Mouse (Mus musculus): ENCODE data around the gene Nt5m. TPM values are rescaled to one million over a fixed set of nuclear protein-coding genes. Genes with fewer than 3 reads are reported as not detected.

Gene Nt5m
- polyA plus RNA-seq, 1 experiment from 2014 or later: 58.4 TPM

DNA sequence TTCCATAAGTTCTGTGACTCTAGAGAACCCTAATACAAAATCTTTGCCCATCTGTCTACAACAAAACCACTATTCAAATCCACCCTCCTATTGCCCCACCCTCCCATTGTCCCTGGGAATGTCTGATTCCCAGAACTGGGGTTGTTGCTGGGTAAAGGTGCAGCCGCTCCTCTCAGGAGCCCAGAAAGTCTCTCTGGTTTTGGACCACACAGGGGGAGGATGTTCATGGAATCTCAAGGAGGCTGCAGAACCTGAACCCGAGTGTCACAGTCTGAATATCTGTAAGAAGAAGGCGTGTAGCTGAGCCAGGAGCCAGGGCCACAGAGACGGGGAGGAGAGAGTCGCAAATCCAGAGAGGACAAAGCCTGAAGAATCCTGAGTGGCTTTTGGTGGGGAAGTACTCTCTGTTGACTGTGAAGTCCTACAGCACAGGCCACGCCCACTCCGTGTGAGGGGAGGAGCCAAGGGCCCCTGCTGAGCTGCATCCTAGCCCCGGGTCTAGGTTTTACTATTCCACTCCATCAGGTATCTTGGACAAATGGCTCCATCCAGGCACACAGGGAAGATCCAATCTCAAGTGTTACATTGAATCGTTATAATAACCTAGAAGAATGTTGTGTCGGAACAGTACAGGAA is 54.0 kb downstream of the Nt5m start:
- ATAC-seq (replicated peaks): no peak
- WGBS: 66% methylated on average over 10 of the region's 10 CpGs

DNA sequence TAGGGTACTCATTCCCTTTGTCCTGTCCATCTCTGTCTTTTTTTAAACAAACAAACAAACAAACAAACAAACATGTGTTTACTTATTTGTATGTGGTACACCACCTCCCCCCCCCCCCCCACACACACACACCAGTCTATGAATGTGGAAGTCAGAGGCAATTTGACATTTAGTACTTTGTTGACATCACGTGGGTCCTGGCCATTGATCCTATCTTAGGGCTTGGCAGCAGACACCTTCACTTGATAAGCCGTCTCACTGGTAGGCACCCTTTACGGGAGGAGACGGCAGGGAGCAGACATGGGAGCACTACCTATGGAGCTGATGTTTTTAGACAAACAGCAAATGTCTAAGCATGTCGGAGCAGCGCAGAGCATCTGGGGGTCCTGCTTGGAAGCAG is 55.7 kb downstream of the Nt5m start:
- Histone ChIP-seq H3K4me3 (no peak overlapping the region), H3K4me1 (peaks cover 4% of the 10 kb centered on the region), H3K4me2 (replicated peaks) (no peak overlapping the region), H3K27ac (replicated peaks) (no peak overlapping the region), H3K9ac (replicated peaks) (no peak overlapping the region), H3K27me3 (no peaks in the 10 kb centered on the region), H3K36me3 (no peaks in the 10 kb centered on the region), H3K9me3 (no peaks in the 10 kb centered on the region)
- ATAC-seq (replicated peaks): no peak
- 86% methylated on average over 6 of the region's 6 CpGs for WGBS

More for the DNA sequence above, 54.0 kb downstream of the Nt5m start:
- no peaks in the 10 kb centered on the region for H3K36me3 ChIP-seq
- H3K4me1 ChIP-seq: no peaks in the 10 kb centered on the region
- no peak overlapping the region for H3K4me2 ChIP-seq (replicated peaks)
- no peaks in the 10 kb centered on the region for H3K9me3 ChIP-seq
- no peak overlapping the region for H3K4me3 ChIP-seq
- no peak overlapping the region for H3K27ac ChIP-seq (replicated peaks)
- H3K9ac ChIP-seq (replicated peaks): no peak overlapping the region
- H3K27me3 ChIP-seq: no peaks in the 10 kb centered on the region

DNA sequence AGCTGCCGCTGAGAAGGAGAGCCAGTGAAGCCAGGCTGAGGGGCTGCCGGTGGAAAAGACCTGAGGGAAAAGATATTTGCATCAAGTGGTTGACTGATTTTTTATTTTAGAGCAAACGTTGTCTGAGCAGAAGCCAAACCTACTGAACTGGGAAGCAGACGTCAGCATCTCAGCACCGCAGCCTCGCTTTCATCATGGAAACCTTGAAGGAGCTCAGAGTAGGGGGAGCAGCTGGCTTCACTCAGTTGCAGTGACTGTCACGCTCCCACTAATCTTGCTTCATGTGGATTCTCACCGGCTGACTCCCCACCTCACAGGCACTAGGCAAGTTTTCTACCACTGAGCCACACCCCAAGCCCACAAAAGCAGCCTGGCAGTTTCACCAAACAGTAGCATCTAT is 56.1 kb downstream of the Nt5m start:
- no peak overlapping the region for H3K27ac ChIP-seq (replicated peaks)
- no peaks in the 10 kb centered on the region for H3K27me3 ChIP-seq
- H3K4me3 ChIP-seq: no peak overlapping the region
- no peak overlapping the region for H3K9ac ChIP-seq (replicated peaks)
- no peak overlapping the region for H3K4me2 ChIP-seq (replicated peaks)
- 78% methylated on average over 8 of the region's 8 CpGs for WGBS
- no peaks in the 10 kb centered on the region for H3K9me3 ChIP-seq
- peaks cover 8% of the 10 kb centered on the region for H3K4me1 ChIP-seq
- no peaks in the 10 kb centered on the region for H3K36me3 ChIP-seq
- ATAC-seq (replicated peaks): no peak

DNA sequence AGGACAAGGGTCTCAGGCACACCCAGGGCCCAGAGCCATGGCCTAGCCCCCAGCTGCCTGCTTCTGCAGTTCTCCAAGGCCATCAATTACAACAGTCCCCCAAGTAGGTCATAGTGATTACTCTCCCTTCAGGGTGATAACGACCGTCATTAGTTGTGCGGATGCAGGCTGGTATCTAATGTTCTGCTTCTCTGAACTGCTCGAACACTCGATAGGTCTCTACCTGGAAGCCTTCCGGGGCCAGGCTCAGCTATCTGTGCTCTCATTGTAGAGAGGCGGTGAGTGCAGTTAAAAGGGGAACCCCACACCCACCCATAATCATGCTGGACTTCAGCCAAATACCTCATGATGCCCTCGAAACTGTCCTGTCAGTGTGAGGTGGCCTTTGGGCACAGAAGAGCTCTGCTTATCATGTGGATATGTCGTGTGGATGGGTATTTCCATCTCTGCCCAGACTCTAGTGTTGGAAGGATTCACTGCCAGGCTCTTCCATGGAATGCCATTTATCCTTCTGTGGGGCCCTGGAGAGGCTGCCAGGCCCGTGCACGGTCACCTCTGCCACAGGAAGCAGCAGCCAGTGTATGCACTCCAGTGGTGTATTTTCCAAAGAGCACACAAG is 58.8 kb downstream of the Nt5m start:
- Histone ChIP-seq H3K27me3 (no peaks in the 10 kb centered on the region), H3K9ac (replicated peaks) (no peak overlapping the region), H3K27ac (replicated peaks) (no peak overlapping the region), H3K4me2 (replicated peaks) (no peak overlapping the region), H3K4me3 (no peak overlapping the region), H3K36me3 (no peaks in the 10 kb centered on the region), H3K9me3 (no peaks in the 10 kb centered on the region), H3K4me1 (peaks cover 9% of the 10 kb centered on the region)
- 71% methylated on average over 11 of the region's 11 CpGs for WGBS
- ATAC-seq (replicated peaks): no peak

DNA sequence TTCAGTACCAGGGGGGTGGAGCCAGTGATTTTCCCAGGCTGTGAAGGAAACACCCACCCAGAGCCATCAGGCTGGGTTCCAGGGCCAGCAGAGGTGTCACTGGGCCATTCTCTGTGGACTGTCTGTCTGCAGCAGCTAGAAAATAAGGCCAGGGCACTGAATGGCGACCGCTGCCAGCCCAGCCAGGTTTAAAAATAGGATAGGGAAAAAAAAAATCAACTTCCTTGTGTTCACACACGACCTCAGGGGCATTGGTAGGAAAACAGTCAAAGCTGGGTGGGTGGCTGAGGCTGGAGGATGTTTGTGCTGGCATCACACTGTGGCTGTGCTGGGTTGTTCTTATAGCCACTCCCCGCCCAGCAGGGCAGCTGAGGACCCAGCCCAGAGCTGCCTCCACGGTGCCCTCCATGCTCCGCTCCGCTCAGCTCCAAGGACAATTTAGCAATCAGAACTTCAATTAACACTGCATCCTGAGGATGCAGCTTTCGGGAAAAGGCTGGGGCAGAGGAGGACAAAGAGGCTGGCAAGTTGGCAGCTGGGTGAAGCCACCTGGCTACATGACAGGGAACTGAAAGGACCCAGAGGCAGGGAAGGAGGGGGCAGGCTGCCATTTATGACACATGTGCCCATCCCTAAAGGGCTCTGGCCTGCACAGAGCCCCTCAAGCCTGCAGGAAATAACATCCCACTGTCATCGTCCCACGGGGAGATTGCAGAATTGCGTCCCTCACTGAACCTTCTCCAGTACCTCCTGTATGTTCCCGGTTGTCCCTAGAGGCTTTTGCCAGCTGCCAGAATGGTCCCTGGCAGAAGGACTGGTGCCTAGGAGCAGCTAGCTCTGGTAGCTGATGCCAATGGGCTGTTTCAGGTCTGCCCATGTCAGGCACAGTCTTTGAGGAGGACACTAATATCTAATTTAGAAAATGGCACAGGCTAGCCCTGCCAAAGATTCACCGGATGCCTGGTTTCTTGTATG is 60.8 kb downstream of the Nt5m start:
- Histone ChIP-seq H3K4me3 (no peak overlapping the region), H3K4me1 (peaks cover 9% of the 10 kb centered on the region), H3K27ac (replicated peaks) (peak overlapping the region; percentile 36), H3K9me3 (no peaks in the 10 kb centered on the region), H3K27me3 (no peaks in the 10 kb centered on the region), H3K9ac (replicated peaks) (no peak overlapping the region), H3K4me2 (replicated peaks) (no peak overlapping the region), H3K36me3 (no peaks in the 10 kb centered on the region)
- no peak for ATAC-seq (replicated peaks)
- 47% methylated on average over 13 of the region's 13 CpGs for WGBS

DNA sequence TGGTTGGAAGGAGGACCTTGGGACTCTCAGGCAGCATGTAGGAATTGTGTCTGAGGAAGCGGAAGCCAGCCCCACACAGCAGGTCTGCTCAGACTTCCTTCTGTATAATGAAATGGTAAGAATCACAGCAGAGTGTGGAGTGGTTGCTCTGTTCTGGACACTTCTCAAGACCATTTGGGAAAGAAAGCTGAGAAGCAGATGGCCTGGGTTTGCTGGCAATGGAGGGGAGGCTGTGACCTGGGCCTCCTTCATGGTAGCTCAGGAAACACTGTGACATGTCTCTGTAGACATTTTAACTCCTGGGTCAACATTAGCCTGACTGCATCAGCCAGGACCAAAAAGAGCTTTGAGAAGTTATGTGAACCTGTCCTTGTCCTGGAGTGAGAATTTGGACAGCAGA is 61.7 kb downstream of the Nt5m start:
- WGBS: 88% methylated on average over 1 of the region's 1 CpGs
- 0 out of 2 replicates have a peak overlapping the region, but pooled peaks have one; percentile 6 for H3K27ac ChIP-seq (replicated peaks)

DNA sequence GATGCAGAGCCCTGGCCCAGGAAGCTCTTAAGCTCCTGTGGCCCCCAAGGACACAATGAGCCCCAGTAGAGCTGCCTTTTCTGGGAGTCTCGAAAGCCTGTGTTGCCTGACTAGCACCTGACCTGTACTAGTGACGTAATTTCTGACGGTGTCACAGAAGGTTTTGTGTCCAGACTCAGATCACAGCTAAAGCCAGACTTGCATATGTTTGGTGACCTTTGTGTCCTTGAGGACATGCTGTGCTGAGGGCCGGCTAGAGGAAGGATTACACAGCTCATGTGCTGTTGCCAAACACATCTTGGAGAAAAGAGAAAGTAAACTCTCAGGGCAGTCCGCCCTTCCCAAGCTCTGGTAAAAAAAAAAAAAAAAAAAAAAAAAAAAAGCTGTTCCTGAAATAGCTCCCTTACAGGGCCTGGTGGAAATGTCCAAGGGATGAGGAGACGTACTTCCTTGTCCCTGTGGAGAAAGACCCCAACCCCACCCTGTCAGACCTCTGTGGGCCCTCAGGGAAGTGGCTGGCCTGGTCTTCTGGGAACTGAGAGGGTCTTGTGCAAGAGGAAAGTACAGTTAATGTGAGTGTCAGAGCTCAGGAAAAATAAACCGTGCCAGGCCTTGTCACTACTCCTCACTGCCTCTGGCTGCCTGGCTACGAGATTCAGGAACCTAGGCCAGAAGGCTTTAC is 62.9 kb downstream of the Nt5m start:
- ATAC-seq (replicated peaks): no peak
- Histone ChIP-seq H3K9me3 (no peaks in the 10 kb centered on the region), H3K4me3 (no peak overlapping the region), H3K9ac (replicated peaks) (no peak overlapping the region), H3K27me3 (no peaks in the 10 kb centered on the region), H3K4me2 (replicated peaks) (no peak overlapping the region), H3K27ac (replicated peaks) (no peak overlapping the region), H3K36me3 (no peaks in the 10 kb centered on the region), H3K4me1 (peaks cover 9% of the 10 kb centered on the region)
- WGBS: 54% methylated on average over 8 of the region's 8 CpGs

More for the DNA sequence above, 61.7 kb downstream of the Nt5m start:
- no peak overlapping the region for H3K4me2 ChIP-seq (replicated peaks)
- H3K36me3 ChIP-seq: no peaks in the 10 kb centered on the region
- no peak overlapping the region for H3K9ac ChIP-seq (replicated peaks)
- no peaks in the 10 kb centered on the region for H3K27me3 ChIP-seq
- H3K4me3 ChIP-seq: no peak overlapping the region
- ATAC-seq (replicated peaks): no peak
- peaks cover 9% of the 10 kb centered on the region for H3K4me1 ChIP-seq
- H3K9me3 ChIP-seq: no peaks in the 10 kb centered on the region

DNA sequence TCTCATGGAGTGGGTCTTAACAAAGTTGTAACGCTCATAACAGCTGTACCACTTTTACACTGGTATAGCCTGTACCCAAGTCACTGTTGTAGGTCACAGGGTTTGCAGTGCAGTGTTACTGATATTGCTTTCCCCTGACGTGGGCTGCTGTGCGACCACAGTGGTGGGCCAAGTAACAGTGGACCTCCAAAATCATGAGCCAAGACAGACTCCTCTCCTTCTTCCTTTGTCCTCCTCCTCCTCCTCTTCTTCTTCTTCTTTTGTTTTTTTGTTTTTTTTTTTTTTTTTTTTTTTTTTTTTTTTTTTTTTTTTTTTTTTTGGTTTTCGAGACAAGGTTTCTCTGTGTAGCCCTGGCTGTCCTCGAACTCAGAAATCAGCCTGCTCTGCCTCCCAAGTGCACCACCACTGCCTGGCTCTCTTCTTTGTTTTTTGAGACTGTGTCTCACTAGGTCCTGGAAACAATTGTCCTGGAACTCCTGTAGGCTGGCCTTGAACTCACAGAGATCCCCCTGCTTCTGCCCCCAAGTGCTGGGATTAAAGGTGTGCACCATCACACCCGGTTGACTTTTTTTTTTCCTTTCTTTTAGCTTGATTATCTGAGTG is 67.4 kb downstream of the Nt5m start:
- H3K9ac ChIP-seq (replicated peaks): no peak overlapping the region
- H3K9me3 ChIP-seq: no peaks in the 10 kb centered on the region
- no peak overlapping the region for H3K4me2 ChIP-seq (replicated peaks)
- H3K4me3 ChIP-seq: no peak overlapping the region
- no peaks in the 10 kb centered on the region for H3K4me1 ChIP-seq
- no peaks in the 10 kb centered on the region for H3K36me3 ChIP-seq
- no peak overlapping the region for H3K27ac ChIP-seq (replicated peaks)
- no peaks in the 10 kb centered on the region for H3K27me3 ChIP-seq
- 93% methylated on average over 6 of the region's 6 CpGs for WGBS
- no peak for ATAC-seq (replicated peaks)

DNA sequence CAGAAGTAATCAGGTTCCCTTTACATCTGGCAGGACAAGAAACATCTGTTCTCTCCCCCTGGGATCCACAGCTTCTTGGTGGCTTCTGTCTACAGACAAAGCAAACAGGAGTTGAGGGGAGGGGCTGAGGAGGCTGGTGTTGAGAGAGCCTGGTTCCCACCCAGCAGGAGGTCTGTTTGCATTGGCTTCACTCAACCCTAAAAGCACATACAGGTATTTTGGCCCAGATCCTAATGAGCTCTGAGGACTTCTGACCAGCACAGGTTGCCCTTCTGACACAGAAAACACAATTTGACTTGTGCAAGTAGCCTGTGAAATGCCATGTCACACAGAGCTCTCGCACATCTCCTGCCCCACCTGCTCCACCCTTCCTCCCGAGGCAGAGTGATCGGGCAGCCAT is 69.2 kb downstream of the Nt5m start:
- H3K4me2 ChIP-seq (replicated peaks): no peak overlapping the region
- WGBS: 65% methylated on average over 3 of the region's 3 CpGs

DNA sequence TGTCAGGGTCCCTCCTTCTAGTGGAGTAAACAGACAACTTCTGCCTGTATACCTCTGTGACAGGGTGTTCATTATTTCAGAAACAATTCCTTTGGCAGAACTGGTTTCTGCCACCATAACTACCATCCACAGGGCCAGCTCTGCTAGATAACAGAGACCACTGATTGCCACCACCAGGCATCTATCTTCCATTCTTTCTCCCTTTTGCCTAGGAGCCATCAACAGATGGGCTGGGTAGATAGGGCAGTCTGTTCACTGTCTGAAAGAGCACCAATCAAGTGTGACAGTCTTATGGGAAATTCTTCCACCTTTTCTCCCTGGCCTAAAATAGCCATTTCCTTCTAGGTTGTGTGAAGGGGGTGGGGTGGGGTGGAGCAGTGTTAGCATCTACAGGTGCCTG is 71.3 kb downstream of the Nt5m start:
- no peaks in the 10 kb centered on the region for H3K9me3 ChIP-seq
- no peak overlapping the region for H3K9ac ChIP-seq (replicated peaks)
- no peaks in the 10 kb centered on the region for H3K27me3 ChIP-seq
- H3K4me3 ChIP-seq: no peak overlapping the region
- no peak overlapping the region for H3K4me2 ChIP-seq (replicated peaks)
- no peak for ATAC-seq (replicated peaks)
- H3K4me1 ChIP-seq: no peaks in the 10 kb centered on the region
- H3K27ac ChIP-seq (replicated peaks): no peak overlapping the region
- no peaks in the 10 kb centered on the region for H3K36me3 ChIP-seq

More for the DNA sequence above, 69.2 kb downstream of the Nt5m start:
- Histone ChIP-seq H3K27me3 (no peaks in the 10 kb centered on the region), H3K36me3 (no peaks in the 10 kb centered on the region), H3K9ac (replicated peaks) (no peak overlapping the region), H3K4me3 (no peak overlapping the region), H3K4me1 (no peaks in the 10 kb centered on the region), H3K27ac (replicated peaks) (no peak overlapping the region), H3K9me3 (no peaks in the 10 kb centered on the region)
- no peak for ATAC-seq (replicated peaks)

DNA sequence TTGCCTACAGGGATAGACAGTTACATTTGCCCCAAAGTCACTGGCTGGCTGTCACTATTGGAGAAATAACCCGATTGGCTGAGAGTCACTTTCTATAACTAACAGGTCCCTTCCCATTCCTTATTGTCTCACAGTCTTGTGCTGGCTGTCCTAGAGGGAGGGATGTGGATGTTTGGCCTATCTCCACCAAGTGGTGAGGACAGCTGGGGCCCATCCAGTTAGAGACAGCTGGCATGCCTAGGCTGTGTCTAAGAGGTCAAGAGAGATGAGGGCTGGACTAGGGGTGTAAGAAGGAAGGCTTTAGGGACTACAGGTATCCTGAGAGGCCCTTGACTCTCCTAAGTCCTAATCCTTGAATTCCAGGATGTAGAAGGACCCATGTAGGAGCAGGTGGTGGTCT is 72.3 kb downstream of the Nt5m start:
- H3K9me3 ChIP-seq: no peaks in the 10 kb centered on the region
- no peak for ATAC-seq (replicated peaks)
- H3K4me1 ChIP-seq: no peaks in the 10 kb centered on the region
- no peak overlapping the region for H3K4me2 ChIP-seq (replicated peaks)
- H3K4me3 ChIP-seq: no peak overlapping the region
- no peak overlapping the region for H3K9ac ChIP-seq (replicated peaks)
- 80% methylated on average over 1 of the region's 1 CpGs for WGBS
- H3K36me3 ChIP-seq: no peaks in the 10 kb centered on the region
- no peak overlapping the region for H3K27ac ChIP-seq (replicated peaks)
- H3K27me3 ChIP-seq: no peaks in the 10 kb centered on the region

Data from forebrain, embryonic 15.5 days (tissue).